Mouse (Mus musculus): ENCODE results near the gene Ccdc173. TPM values are rescaled to one million over a fixed set of nuclear protein-coding genes. Genes with fewer than 3 reads are reported as not detected.

Ccdc173 gene
- total and polyA plus RNA-seq, 2 experiments from 2014 or later: 1.2 to 2.8 TPM

DNA sequence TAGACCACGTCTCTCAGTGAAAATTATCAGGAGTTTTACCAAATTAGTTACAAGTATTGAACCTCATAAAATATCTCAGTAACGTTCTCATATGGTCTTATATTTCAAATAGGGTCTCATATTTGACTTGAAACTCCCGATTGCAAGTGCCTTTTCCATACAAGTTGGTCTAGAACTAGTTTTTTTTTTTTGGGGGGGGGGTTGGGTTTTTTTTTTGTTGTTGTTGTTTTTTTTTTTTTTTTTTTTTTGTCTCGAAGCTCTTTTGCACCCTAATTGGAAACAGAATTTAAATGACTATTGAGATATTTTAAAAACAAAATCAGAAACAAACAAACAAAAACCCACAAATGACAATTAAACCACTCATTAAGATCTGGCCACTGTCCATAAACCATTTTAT, 1.3 kb upstream of the Ccdc173 start:
- 0 out of 2 replicates have a peak overlapping the region, but pooled peaks have one; percentile 60 for H3K4me3 ChIP-seq (ENCODE audit: low read depth, low read length)
- H3K9me3 ChIP-seq (ENCODE audit: low read length): no peaks in the 10 kb centered on the region
- DNase-seq (no peak), ATAC-seq (no peak)
- WGBS: 70% methylated on average over 4 of the region's 4 CpGs
- TF ChIP-seq CTCF (IDR thresholded peaks at IDR 0.05; ENCODE audit: low read depth): no peak
- no peak overlapping the region for H3K9ac ChIP-seq
- peaks cover 11% of the 10 kb centered on the region; the same call in 1 of the 2 replicates for H3K36me3 ChIP-seq (ENCODE audit: insufficient read depth)
- no peak overlapping the region for H3K27ac ChIP-seq (ENCODE audit: low read depth, low read length)
- H3K4me1 ChIP-seq (ENCODE audit: insufficient read depth): no peaks in the 10 kb centered on the region
- H3K4me2 ChIP-seq (ENCODE audit: low read depth): peak overlapping the region; percentile 74
- no peaks in the 10 kb centered on the region for H3K27me3 ChIP-seq (ENCODE audit: insufficient read depth, low read length)

DNA sequence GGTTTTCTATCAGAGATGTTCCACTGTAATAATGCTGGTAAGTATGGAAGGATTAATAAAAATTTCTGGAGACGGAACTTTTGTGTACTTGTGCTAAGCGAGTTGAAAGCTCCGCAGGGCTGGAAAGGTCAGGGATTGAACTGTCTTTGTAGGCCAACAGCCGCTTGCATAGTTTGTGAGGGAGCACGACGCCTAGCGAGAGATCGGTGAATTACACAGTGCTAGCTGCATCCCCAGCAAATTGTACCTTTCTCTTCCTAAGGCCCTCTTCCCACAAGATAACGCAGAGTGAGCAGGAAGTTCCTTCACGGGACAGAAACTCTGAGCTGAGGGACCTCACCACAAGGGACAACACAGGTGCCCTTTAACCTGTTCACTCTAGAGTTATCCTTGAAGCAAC, 910 bp upstream of the Ccdc173 start:
- H3K4me2 ChIP-seq (ENCODE audit: low read depth): peak overlapping the region; percentile 74
- no peaks in the 10 kb centered on the region for H3K4me1 ChIP-seq (ENCODE audit: insufficient read depth)
- ATAC-seq (peak; percentile 25; the same call in 1 of the 2 replicates), DNase-seq (peak; percentile 83)
- H3K36me3 ChIP-seq (ENCODE audit: insufficient read depth): peaks cover 6% of the 10 kb centered on the region; the same call in 1 of the 2 replicates
- no peaks in the 10 kb centered on the region for H3K27me3 ChIP-seq (ENCODE audit: insufficient read depth, low read length)
- H3K4me3 ChIP-seq (ENCODE audit: low read depth, low read length): peak overlapping the region; percentile 60
- TF ChIP-seq CTCF (IDR thresholded peaks at IDR 0.05; ENCODE audit: low read depth): peak; percentile 81
- H3K9me3 ChIP-seq (ENCODE audit: low read length): no peaks in the 10 kb centered on the region
- peak overlapping the region; percentile 89; the same call in 1 of the 2 replicates for H3K27ac ChIP-seq (ENCODE audit: low read depth, low read length)
- peak overlapping the region; percentile 63; the same call in 1 of the 2 replicates for H3K9ac ChIP-seq
- 2% methylated on average over 10 of the region's 10 CpGs for WGBS

DNA sequence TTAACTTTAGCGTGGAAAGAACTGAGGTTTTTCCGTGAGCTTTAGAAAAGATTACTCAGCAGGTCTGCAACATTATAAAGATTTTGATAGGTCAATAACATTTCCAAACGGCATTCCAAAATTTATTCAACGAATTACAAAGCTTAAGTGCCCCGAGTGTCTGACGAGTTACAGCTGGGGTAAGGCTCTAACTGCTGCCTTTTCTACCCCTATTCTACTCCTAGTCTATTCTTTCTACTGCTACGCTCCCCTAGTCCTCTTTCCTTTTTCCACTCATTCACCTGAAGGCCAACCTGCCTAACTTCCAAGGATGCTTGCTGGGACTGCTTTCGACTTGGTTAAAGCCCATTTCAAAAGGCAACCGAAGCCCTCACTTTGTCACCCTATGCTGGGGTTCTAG, 401 bp downstream of the Ccdc173 start:
- H3K4me3 ChIP-seq (ENCODE audit: low read depth, low read length): peak overlapping the region; percentile 60
- DNase-seq (no peak), ATAC-seq (peak; percentile 25; the same call in 1 of the 2 replicates)
- no peaks in the 10 kb centered on the region for H3K27me3 ChIP-seq (ENCODE audit: insufficient read depth, low read length)
- peak overlapping the region; percentile 63 for H3K9ac ChIP-seq
- 21% methylated on average over 9 of the region's 9 CpGs for WGBS
- TF ChIP-seq CTCF (IDR thresholded peaks at IDR 0.05; ENCODE audit: low read depth): no peak
- peak overlapping the region; percentile 89; the same call in 1 of the 2 replicates for H3K27ac ChIP-seq (ENCODE audit: low read depth, low read length)
- no peaks in the 10 kb centered on the region for H3K9me3 ChIP-seq (ENCODE audit: low read length)
- H3K4me1 ChIP-seq (ENCODE audit: insufficient read depth): no peaks in the 10 kb centered on the region
- H3K4me2 ChIP-seq (ENCODE audit: low read depth): peak overlapping the region; percentile 74
- 0 out of 2 replicates have a peak, but pooled peaks cover 4% of the 10 kb centered on the region for H3K36me3 ChIP-seq (ENCODE audit: insufficient read depth)

DNA sequence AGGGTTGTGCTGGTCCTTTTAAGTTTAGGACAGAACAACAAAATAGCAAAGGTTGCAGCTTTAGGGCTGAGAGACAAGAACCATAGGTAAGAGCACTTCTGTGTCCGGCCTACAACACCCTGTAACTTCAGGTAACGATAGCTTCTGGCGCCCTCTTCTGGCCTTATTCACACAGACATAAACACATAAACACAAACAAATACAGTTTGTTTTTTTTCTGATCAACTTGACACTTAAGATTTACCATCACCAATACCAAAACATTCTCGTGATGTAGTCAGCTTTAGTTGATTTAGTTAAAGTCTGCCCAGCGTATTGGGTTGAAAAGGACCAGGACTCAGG, 10.6 kb downstream of the Ccdc173 start:
- Histone ChIP-seq H3K4me3 (ENCODE audit: low read depth, low read length) (no peak overlapping the region), H3K4me2 (ENCODE audit: low read depth) (no peak overlapping the region), H3K9ac (no peak overlapping the region), H3K27ac (ENCODE audit: low read depth, low read length) (no peak overlapping the region), H3K36me3 (ENCODE audit: insufficient read depth) (peaks cover 18% of the 10 kb centered on the region), H3K9me3 (ENCODE audit: low read length) (no peaks in the 10 kb centered on the region), H3K4me1 (ENCODE audit: insufficient read depth) (no peaks in the 10 kb centered on the region), H3K27me3 (ENCODE audit: insufficient read depth, low read length) (no peaks in the 10 kb centered on the region)
- DNase-seq (no peak), ATAC-seq (no peak)
- 44% methylated on average over 5 of the region's 5 CpGs for WGBS
- peak; percentile 45 for TF ChIP-seq CTCF (IDR thresholded peaks at IDR 0.05; ENCODE audit: low read depth)

DNA sequence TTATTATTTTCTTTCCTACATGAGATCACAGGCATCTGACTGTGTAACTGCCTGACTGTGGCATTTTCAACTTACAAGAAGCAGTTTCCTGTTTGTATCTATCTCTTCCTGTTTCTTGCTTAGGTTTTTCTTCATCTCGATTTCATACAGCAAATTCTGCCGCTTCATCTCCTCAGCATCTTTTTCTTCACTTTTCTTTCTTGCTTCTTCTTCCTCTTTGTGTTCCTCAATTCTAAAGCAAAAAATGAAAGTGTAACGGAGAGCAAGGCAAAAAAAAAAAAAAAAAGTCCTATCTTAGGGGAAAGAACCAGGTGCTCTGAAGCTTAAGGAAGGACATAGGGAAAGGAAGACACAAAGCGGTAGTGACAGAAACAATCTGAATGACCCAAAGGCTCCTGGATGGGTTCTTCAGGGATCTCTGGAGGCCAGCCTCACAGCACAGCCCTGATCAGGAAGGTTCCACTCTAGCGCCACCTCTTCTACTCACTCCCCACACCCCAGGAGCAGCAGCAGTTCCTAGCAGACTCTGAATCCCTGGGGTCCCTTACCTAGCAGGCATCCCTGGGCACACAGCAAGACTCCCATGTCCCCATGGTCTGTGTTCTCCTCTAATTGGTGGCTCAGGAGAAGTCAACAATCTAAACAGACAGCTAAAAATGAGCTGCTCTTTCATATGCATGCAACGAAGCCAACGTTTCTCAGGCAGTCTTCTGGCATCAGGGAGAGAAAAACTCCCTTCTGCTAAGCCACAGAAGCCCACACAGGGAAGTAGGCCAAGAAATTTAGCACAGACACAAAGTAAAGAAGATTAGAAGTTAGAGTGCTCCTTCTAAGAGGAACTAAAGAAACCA, 11.2 kb downstream of the Ccdc173 start:
- Histone ChIP-seq H3K9ac (no peak overlapping the region), H3K4me2 (ENCODE audit: low read depth) (no peak overlapping the region), H3K27ac (ENCODE audit: low read depth, low read length) (peak overlapping the region; percentile 9; the same call in 1 of the 2 replicates), H3K4me1 (ENCODE audit: insufficient read depth) (no peaks in the 10 kb centered on the region), H3K9me3 (ENCODE audit: low read length) (no peaks in the 10 kb centered on the region), H3K36me3 (ENCODE audit: insufficient read depth) (peaks cover 18% of the 10 kb centered on the region), H3K27me3 (ENCODE audit: insufficient read depth, low read length) (no peaks in the 10 kb centered on the region), H3K4me3 (ENCODE audit: low read depth, low read length) (no peak overlapping the region)
- DNase-seq: peak; percentile 65
- peak; percentile 60 for ATAC-seq
- WGBS: 70% methylated on average over 7 of the region's 7 CpGs
- no peak for TF ChIP-seq CTCF (IDR thresholded peaks at IDR 0.05; ENCODE audit: low read depth)

DNA sequence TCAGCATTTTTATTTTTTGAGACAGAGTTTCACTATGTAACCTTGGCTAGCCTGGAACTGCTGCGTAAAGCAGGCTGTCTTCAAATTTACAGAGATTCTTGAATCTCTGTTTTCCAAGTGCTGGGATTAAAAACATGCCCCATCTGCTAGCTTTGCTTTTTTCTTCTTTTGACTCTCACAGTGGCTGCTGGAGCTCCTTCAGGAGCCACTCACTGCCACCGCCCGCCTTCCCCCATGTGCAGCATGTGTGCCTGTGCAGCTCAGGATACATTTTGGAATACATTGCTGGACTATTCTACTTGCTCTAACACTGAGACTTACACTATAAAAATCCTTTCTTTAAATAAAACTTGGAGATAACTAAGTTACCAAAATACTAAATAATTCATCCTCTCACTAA, 16.0 kb downstream of the Ccdc173 start:
- Histone ChIP-seq H3K4me2 (ENCODE audit: low read depth) (no peak overlapping the region), H3K36me3 (ENCODE audit: insufficient read depth) (peaks cover 13% of the 10 kb centered on the region), H3K4me1 (ENCODE audit: insufficient read depth) (no peaks in the 10 kb centered on the region), H3K27ac (ENCODE audit: low read depth, low read length) (no peak overlapping the region), H3K9me3 (ENCODE audit: low read length) (no peaks in the 10 kb centered on the region), H3K27me3 (ENCODE audit: insufficient read depth, low read length) (no peaks in the 10 kb centered on the region), H3K9ac (no peak overlapping the region), H3K4me3 (ENCODE audit: low read depth, low read length) (no peak overlapping the region)
- DNase-seq (peak; percentile 63), ATAC-seq (peak; percentile 92)
- WGBS: 76% methylated on average over 3 of the region's 3 CpGs
- TF ChIP-seq CTCF (IDR thresholded peaks at IDR 0.05; ENCODE audit: low read depth): no peak

DNA sequence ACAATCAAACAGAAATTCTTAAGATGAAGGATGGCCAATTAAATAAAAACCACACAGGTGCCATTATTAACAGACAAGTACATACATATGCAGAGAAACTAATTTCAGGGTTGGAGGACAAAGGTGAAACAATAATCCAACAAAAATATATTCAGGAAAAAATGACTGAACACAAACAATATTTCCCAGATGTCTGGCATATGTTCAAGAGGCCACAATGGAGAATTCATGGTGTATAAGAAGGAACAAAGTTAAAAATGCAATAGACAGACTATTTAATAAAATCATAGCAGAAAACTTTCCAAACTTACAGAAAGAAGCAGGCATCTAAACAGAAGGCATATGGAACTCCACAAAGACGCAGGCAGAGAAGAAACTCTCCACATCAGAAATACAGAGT, 24.7 kb downstream of the Ccdc173 start:
- ATAC-seq: no peak
- no peak overlapping the region for H3K4me2 ChIP-seq (ENCODE audit: low read depth)
- no peak for TF ChIP-seq CTCF (IDR thresholded peaks at IDR 0.05; ENCODE audit: low read depth)
- no peaks in the 10 kb centered on the region for H3K9me3 ChIP-seq (ENCODE audit: low read length)
- H3K4me3 ChIP-seq (ENCODE audit: low read depth, low read length): no peak overlapping the region
- H3K27me3 ChIP-seq (ENCODE audit: insufficient read depth, low read length): no peaks in the 10 kb centered on the region
- H3K27ac ChIP-seq (ENCODE audit: low read depth, low read length): no peak overlapping the region
- no peaks in the 10 kb centered on the region for H3K4me1 ChIP-seq (ENCODE audit: insufficient read depth)
- no peak for DNase-seq
- WGBS: 93% methylated on average over 1 of the region's 1 CpGs
- H3K9ac ChIP-seq: no peak overlapping the region
- 0 out of 2 replicates have a peak, but pooled peaks cover 3% of the 10 kb centered on the region for H3K36me3 ChIP-seq (ENCODE audit: insufficient read depth)
